Mouse (Mus musculus) C2C12 (cell line): ENCODE data around the gene Snrnp25.

Experiments
- CTCF ChIP-seq: IDR thresholded peaks from one replicate; pipeline ENCODE4 v1.5.1; 2011; ENCODE audit not compliant: control insufficient read depth, insufficient read depth, insufficient read length
- FOSL1 ChIP-seq: IDR thresholded peaks from one replicate; pipeline ENCODE4 v1.8.0; 2011; ENCODE audit warnings: mild to moderate bottlenecking, low read length; ENCODE audit not compliant: poor library complexity, insufficient read depth, severe bottlenecking
- MAX ChIP-seq: IDR thresholded peaks from one replicate; pipeline ENCODE4 v1.6.1; 2011; ENCODE audit warnings: mild to moderate bottlenecking, control low read depth
- MYOG ChIP-seq: IDR thresholded peaks from one replicate; pipeline ENCODE4 v1.6.1; 2011; ENCODE audit not compliant: control insufficient read depth, insufficient read length; ENCODE audit errors: extremely low read depth
- USF1 ChIP-seq: IDR thresholded peaks from one replicate; pipeline ENCODE4 v1.6.1; 2011; ENCODE audit warnings: low read depth, mild to moderate bottlenecking, control low read depth, moderate library complexity

GRCm38 (mm10) chr11:32194626-32195025, 10.6 kb upstream of the Snrnp25 start:
- TF ChIP-seq CTCF (no peak), MYOG (no peak), MAX (no peak), USF1 (no peak), FOSL1 (no peak)
